26 mouse cellular contexts compared by ENCODE assay signal in genomic region chr7:29492992-29493391, GRCm38 (mm10).
"Had no signal": no experiment of that assay in that cellular context is flagged by ENCODE, and none has a peak within 500 bp of the region (broad histone marks: within the 10 kb centered on the region; RNA-seq: fewer than 3 reads in every experiment).

No protein-coding gene starts in this region.

- H3K9me3 ChIP-seq: heart, embryonic 13.5 days; heart, embryonic 15.5 days; hindbrain, embryonic 13.5 days; hindbrain, embryonic 15.5 days; kidney, embryonic 15.5 days; limb, embryonic 13.5 days; limb, embryonic 15.5 days; liver, embryonic 12.5 days had no signal

- DNase-seq: gastrocnemius, postnatal 14 days; gastrocnemius, postnatal 36 days; heart, adult 11 months; heart, adult 2 months; heart, postnatal 14 days; heart, postnatal 36 days; kidney, adult 11 months; kidney, adult 2 months; kidney, adult 9 months; kidney, postnatal 14 days; kidney, postnatal 36 days; layer of hippocampus, adult 9-11 months; layer of hippocampus, postnatal 36 days; left cerebral cortex, postnatal 4 days had no signal

- H3K27ac ChIP-seq: heart, adult 2 months; heart, embryonic 13.5 days; heart, embryonic 15.5 days; hindbrain, embryonic 13.5 days; hindbrain, embryonic 15.5 days; hindbrain, postnatal 0 days; kidney, embryonic 15.5 days; kidney, postnatal 0 days; limb, embryonic 13.5 days; limb, embryonic 15.5 days; liver, embryonic 12.5 days; liver, embryonic 14.5 days had no signal

- H3K4me2 ChIP-seq: heart, embryonic 11.5 days; heart, embryonic 13.5 days; heart, embryonic 15.5 days; hindbrain, embryonic 13.5 days; hindbrain, embryonic 15.5 days; kidney, embryonic 15.5 days; limb, embryonic 13.5 days; limb, embryonic 15.5 days; liver, embryonic 12.5 days had no signal

- H3K4me3 ChIP-seq: heart, adult 2 months; heart, embryonic 13.5 days; heart, embryonic 15.5 days; hindbrain, embryonic 13.5 days; hindbrain, embryonic 15.5 days; kidney, embryonic 15.5 days; limb, embryonic 13.5 days; limb, embryonic 15.5 days; liver, embryonic 12.5 days had no signal

- H3K36me3 ChIP-seq: heart, embryonic 13.5 days; heart, embryonic 15.5 days; hindbrain, embryonic 15.5 days; kidney, embryonic 15.5 days; liver, embryonic 12.5 days had no signal

- ATAC-seq: hindbrain, postnatal 0 days; liver, embryonic 12.5 days had no signal

- H3K27me3 ChIP-seq: hindbrain, embryonic 15.5 days; kidney, embryonic 15.5 days; limb, embryonic 13.5 days; limb, embryonic 15.5 days; liver, embryonic 12.5 days had no signal

- H3K9ac ChIP-seq: heart, embryonic 13.5 days; heart, embryonic 15.5 days; hindbrain, embryonic 13.5 days; hindbrain, embryonic 15.5 days; kidney, embryonic 15.5 days; limb, embryonic 13.5 days; limb, embryonic 15.5 days; liver, embryonic 12.5 days; liver, embryonic 14.5 days had no signal
